Mouse (Mus musculus): ENCODE data around the gene Stat3.

- TF ChIP-seq CTCF (IDR thresholded peaks at IDR 0.05; ENCODE audit: low read depth) (no peak), EP300 (optimal IDR thresholded peaks at IDR 0.05) (no peak)
These were observed 31.2 kb downstream of the Stat3 start for GRCm38 (mm10) chr11:100908112-100908511.
